Mouse (Mus musculus) thymus, adult 2 months (tissue): ENCODE measurements around the gene Mef2c.

Experiments used
- CTCF ChIP-seq: fragments of 200-500 bp; IDR thresholded peaks from 2 replicates; pipeline ENCODE4 v1.5.1; 2012; ENCODE audit warnings: mild to moderate bottlenecking, control low read depth, low read length, moderate library complexity, borderline replicate concordance; ENCODE audit not compliant: control insufficient read depth, poor library complexity, insufficient read depth; ENCODE audit errors: extremely low read depth
- POLR2A ChIP-seq: fragments of 200-500 bp; IDR thresholded peaks from 2 replicates; pipeline ENCODE4 v1.6.1; 2012; ENCODE audit warnings: mild to moderate bottlenecking, low read length, control low read depth, moderate library complexity; ENCODE audit not compliant: control insufficient read depth, poor library complexity, insufficient read depth; ENCODE audit errors: extremely low read depth

DNA sequence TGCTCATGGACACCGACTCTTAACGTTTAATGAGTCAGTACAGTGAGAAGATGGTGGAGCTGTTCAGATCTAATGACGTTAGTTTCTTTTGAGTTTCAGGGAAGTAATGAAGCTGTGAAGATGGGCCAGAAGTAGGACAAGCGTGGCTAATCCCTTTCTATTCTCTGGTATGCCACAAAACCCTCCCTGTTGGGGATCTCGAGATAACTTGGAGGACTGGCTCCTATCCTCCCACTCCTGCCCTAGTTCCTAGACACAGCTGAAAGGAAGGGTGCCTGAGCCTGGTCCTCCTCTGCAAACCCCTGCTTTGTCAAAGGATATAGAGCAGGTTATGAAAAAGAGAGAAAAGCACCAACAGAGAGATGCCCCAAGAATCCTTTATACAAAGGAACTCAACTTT, 38.8 kb downstream of the Mef2c start:
- no peak for TF ChIP-seq CTCF
- TF ChIP-seq POLR2A: no peak
